Mouse (Mus musculus) stomach, postnatal 0 days (tissue): ENCODE measurements around the gene Tab1. TPM values are rescaled to one million over a fixed set of nuclear protein-coding genes. Genes with fewer than 3 reads are reported as not detected.

ENCODE experiments used
- ATAC-seq: fragments of 200-750 bp; cut with Nextera tagmentation; 2 replicates; pipeline ENCODE4 v1.8.0; 2017; ENCODE audit not compliant: low FRiP score, low TSS enrichment
- DNase-seq: peaks from one replicate; pipeline ENCODE4 v3.0.0-alpha.2; 2016; ENCODE audit warnings: low spot score
- H3K27ac ChIP-seq: fragments of 300-500 bp; sonication (generic); replicated peaks from 2 replicates; pipeline ENCODE4 v1.5.1; 2014; ENCODE audit warnings: mild to moderate bottlenecking, control low read depth
- H3K27me3 ChIP-seq: fragments of 300-500 bp; sonication (generic); 2 replicates; pipeline ENCODE4 v1.6.1; 2014; ENCODE audit warnings: low read length; ENCODE audit not compliant: control insufficient read depth, insufficient read depth
- H3K36me3 ChIP-seq: fragments of 300-500 bp; sonication (generic); 2 replicates; pipeline ENCODE4 v1.6.1; 2014; ENCODE audit warnings: low read length, mixed read lengths; ENCODE audit not compliant: control insufficient read depth, insufficient read depth
- H3K4me1 ChIP-seq: fragments of 300-500 bp; sonication (generic); replicated peaks from 2 replicates; pipeline ENCODE4 v1.6.1; 2014; ENCODE audit warnings: antibody characterized with exemption; ENCODE audit not compliant: control insufficient read depth, insufficient read depth
- H3K4me2 ChIP-seq: fragments of 300-500 bp; sonication (generic); replicated peaks from 2 replicates; pipeline ENCODE4 v1.6.1; 2014; ENCODE audit warnings: low read depth, mild to moderate bottlenecking, control low read depth, moderate library complexity
- H3K4me3 ChIP-seq: fragments of 300-500 bp; sonication (generic); 2 replicates; pipeline ENCODE4 v1.5.1; 2014; ENCODE audit warnings: low read depth, low read length, control low read depth
- H3K9ac ChIP-seq: fragments of 300-500 bp; sonication (generic); 2 replicates; pipeline ENCODE4 v1.6.1; 2014; ENCODE audit warnings: mild to moderate bottlenecking, low read length, control low read depth, mixed read lengths
- H3K9me3 ChIP-seq: fragments of 300-500 bp; sonication (generic); 2 replicates; pipeline ENCODE4 v1.6.1; 2016; ENCODE audit warnings: low read length; ENCODE audit not compliant: control insufficient read depth
- CTCF ChIP-seq: IDR thresholded peaks from 2 replicates; pipeline ENCODE4 v1.5.1; 2016; ENCODE audit warnings: antibody characterized with exemption, low read depth, mild to moderate bottlenecking, moderate library complexity
- EP300 ChIP-seq: optimal IDR thresholded peaks from 2 replicates; pipeline ENCODE3; 2016; ENCODE audit warnings: antibody characterized with exemption
- WGBS: fragments of 180-500 bp; shearing (Covaris S2); extraction: QIAGEN DNeasy Blood & Tissue Kit; methylation state at CpG from one replicate; pipeline ENCODE4 v1.1.7; 2014; 5-methylcytosine and 5-hydroxymethylcytosine counted together
- polyA plus RNA-seq: library from polyadenylated mRNA; unstranded; fragments of >200 nt; fragmentation: Nextera tagmentation; extraction: Ambion mirVana; gene quantifications from 2 replicates; pipeline ENCODE4 v1.2.1, GENCODE M21; 2015

Tab1 gene
- polyA plus RNA-seq, 1 experiment from 2014 or later = 16.3 TPM

DNA sequence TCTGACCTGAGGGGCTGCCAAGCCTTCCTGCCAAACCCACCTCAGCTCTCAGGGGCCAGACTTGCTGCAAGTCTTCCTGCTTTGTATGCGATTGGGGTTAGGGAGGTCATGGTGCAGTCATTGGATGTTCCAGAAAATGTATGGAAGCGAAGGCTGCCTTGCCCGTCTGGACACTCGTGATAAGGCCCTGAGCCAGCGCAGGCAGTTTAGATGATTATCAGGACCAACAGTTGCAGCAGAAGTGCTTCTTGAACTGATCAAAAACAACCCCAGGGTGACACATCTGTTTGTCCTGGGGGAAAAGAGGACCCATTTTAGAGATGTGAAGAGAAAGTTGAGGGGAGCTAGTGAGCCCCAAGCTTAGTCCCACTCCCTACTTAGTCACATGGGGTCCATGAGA, 2.2 kb upstream of the Tab1 start:
- H3K27ac ChIP-seq = no peak overlapping the region
- H3K36me3 ChIP-seq = no peaks in the 10 kb centered on the region
- WGBS = 77% methylated on average over 5 of the region's 5 CpGs
- DNase-seq (no peak), ATAC-seq (no peak)
- H3K9me3 ChIP-seq = no peaks in the 10 kb centered on the region
- no peaks in the 10 kb centered on the region for H3K27me3 ChIP-seq
- H3K9ac ChIP-seq = no peak overlapping the region
- TF ChIP-seq EP300 (no peak), CTCF (no peak)
- H3K4me3 ChIP-seq = no peak overlapping the region
- no peak overlapping the region for H3K4me2 ChIP-seq
- 0 out of 2 replicates have a peak, but pooled peaks cover 4% of the 10 kb centered on the region for H3K4me1 ChIP-seq

DNA sequence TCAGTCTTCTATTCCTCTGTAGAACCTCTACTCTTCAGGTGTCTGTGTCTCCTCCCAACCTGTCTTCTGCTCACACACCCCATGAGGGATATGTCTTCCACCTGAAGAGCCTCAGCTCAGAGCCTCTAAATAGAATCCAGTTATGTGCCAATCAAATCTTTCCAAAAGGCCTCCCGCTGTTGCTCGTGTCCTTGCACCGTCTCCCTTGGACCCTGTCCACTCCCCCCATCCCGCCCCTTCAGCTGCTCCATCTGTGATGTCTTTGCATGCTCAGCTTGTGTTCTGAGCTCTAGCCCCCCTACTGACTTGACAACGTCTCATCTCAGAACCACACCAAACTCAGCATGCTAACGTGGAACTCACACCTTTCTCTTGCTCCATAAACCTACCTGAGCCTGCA, 1.5 kb upstream of the Tab1 start:
- 77% methylated on average over 6 of the region's 6 CpGs for WGBS
- H3K4me2 ChIP-seq = no peak overlapping the region
- H3K4me1 ChIP-seq = 0 out of 2 replicates have a peak, but pooled peaks cover 4% of the 10 kb centered on the region
- ATAC-seq (no peak), DNase-seq (no peak)
- TF ChIP-seq EP300 (no peak), CTCF (no peak)
- H3K4me3 ChIP-seq = no peak overlapping the region
- no peak overlapping the region for H3K9ac ChIP-seq
- H3K27me3 ChIP-seq = no peaks in the 10 kb centered on the region
- H3K27ac ChIP-seq = no peak overlapping the region
- no peaks in the 10 kb centered on the region for H3K9me3 ChIP-seq
- no peaks in the 10 kb centered on the region for H3K36me3 ChIP-seq

- no peaks in the 10 kb centered on the region for H3K36me3 ChIP-seq
- peak overlapping the region; percentile 75; the same call in 1 of the 2 replicates for H3K4me3 ChIP-seq
- H3K9ac ChIP-seq = no peak overlapping the region
- no peak for DNase-seq
- H3K4me2 ChIP-seq = peak overlapping the region; percentile 55
- no peaks in the 10 kb centered on the region for H3K27me3 ChIP-seq
- WGBS = 68% methylated on average over 9 of the region's 9 CpGs
- no peaks in the 10 kb centered on the region for H3K9me3 ChIP-seq
- ATAC-seq = no peak
- H3K4me1 ChIP-seq = 0 out of 2 replicates have a peak, but pooled peaks cover 4% of the 10 kb centered on the region
- H3K27ac ChIP-seq = no peak overlapping the region; the same call in 1 of the 2 replicates
- no peak for TF ChIP-seq CTCF
- TF ChIP-seq EP300 = no peak
Observed at GRCm38 (mm10) chr15:80132452-80132851, 475 bp upstream of the Tab1 start.

DNA sequence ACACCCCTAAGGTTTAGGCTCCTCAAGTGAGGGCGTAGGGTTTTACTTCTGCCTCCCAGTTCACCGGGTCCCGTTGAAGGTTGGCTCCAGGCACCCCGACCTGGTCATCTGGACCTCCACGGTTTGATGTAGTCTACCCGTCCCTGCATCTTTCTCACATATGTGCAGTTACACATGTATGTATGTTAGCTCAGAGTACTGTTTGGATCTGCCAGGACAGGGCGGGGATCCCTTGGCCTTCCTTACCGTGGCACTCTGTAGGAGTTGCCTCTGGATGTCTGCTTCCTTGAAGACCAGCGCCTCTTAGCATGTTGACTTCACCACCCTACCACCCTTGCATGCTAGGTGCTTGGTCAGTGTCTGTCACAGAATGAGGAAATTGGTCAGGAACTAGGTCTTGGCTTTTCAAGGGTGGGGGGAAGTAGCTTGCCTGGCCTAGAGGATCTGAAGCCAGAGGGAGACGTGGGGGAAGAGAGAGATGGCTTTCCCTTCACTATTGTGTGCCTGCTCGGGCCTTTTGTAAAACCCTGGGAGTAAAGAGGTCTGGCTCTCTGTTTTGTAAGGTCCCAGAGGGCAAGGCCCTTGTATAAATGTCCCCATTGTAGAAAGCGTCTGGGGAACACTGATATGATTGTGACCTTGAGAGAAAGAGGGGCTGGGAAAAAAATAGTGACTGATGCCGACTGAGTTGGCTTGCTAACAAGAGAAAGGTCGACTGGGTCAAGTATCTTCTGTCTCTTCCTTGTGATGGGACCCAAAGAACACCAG, 939 bp downstream of the Tab1 start:
- H3K9ac ChIP-seq = peak overlapping the region; percentile 89
- H3K27ac ChIP-seq = peak overlapping the region; percentile 97
- peak; percentile 51 for ATAC-seq
- H3K9me3 ChIP-seq = no peaks in the 10 kb centered on the region
- H3K4me1 ChIP-seq = peaks cover 4% of the 10 kb centered on the region; the same call in 1 of the 2 replicates
- no peaks in the 10 kb centered on the region for H3K27me3 ChIP-seq
- no peaks in the 10 kb centered on the region for H3K36me3 ChIP-seq
- DNase-seq = peak; percentile 57
- peak overlapping the region; percentile 55 for H3K4me2 ChIP-seq
- TF ChIP-seq CTCF (no peak; the same call in 1 of the 2 replicates), EP300 (no peak)
- 9% methylated on average over 14 of the region's 14 CpGs for WGBS
- H3K4me3 ChIP-seq = peak overlapping the region; percentile 75

DNA sequence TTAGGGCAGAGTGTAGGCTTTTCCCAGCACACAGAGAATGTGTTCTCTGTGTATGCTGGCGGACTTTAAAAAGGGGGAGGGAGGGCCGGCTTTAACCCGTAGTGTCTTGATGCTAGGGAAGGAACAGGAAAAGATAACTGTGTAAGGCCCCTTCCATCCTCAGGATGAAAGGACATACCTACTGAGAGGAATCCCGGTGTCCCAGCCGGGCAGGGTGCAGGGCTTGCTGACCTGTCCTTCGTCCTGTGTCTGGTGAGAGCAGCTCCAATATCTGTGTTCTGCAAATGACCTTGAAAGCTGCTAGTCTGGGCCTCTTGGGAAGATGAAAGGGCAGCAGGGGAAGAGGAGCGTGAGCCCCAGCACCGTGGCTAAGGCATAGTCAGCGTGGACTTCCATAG, 1.5 kb downstream of the Tab1 start:
- 44% methylated on average over 9 of the region's 9 CpGs for WGBS
- H3K9me3 ChIP-seq = no peaks in the 10 kb centered on the region
- H3K27me3 ChIP-seq = no peaks in the 10 kb centered on the region
- peak overlapping the region; percentile 75 for H3K4me3 ChIP-seq
- peaks cover 4% of the 10 kb centered on the region; the same call in 1 of the 2 replicates for H3K4me1 ChIP-seq
- H3K36me3 ChIP-seq = no peaks in the 10 kb centered on the region
- H3K27ac ChIP-seq = peak overlapping the region; percentile 97
- DNase-seq = no peak
- H3K9ac ChIP-seq = peak overlapping the region; percentile 89
- peak overlapping the region; percentile 55 for H3K4me2 ChIP-seq
- TF ChIP-seq EP300 (no peak), CTCF (no peak)
- ATAC-seq = no peak

GRCm38 (mm10) chr15:80135499-80135898, 2.6 kb downstream of the Tab1 start:
- Histone ChIP-seq H3K36me3 (no peaks in the 10 kb centered on the region), H3K4me2 (no peak overlapping the region), H3K9ac (no peak overlapping the region), H3K27me3 (no peaks in the 10 kb centered on the region), H3K4me1 (peaks cover 4% of the 10 kb centered on the region; the same call in 1 of the 2 replicates), H3K4me3 (no peak overlapping the region), H3K9me3 (no peaks in the 10 kb centered on the region), H3K27ac (no peak overlapping the region)
- DNase-seq = no peak
- WGBS = 83% methylated on average over 2 of the region's 2 CpGs
- no peak for TF ChIP-seq CTCF
- TF ChIP-seq EP300 = no peak
- no peak for ATAC-seq
